ENCODE assay signal across 24 mouse cellular contexts in the genomic region with DNA sequence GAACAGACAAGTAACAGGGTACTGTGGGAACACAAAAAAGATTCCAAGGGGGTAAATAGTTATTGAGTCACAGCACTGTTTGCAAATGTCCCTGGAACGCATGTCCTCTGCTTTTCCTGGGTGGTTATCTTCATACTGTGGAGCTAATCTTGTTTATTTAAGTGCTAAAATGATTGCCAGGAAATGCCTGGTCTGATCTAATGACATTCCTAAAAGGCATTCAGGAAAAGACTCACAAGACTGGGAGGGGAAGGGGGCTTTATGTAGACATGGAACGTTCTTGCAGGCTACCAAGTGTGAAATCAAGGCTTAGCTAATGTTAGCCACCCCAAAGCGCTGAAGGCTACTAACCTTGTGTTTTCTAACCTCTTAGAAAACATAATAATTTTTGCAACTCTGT.
DNase-seq lines count a peak whose midpoint lies in the region; ATAC-seq and TF ChIP-seq lines count a peak whose summit lies in the region.
"Had no signal": no experiment of that assay in that cellular context is flagged by ENCODE, and none has a peak within 500 bp of the region (broad histone marks: within the 10 kb centered on the region; RNA-seq: fewer than 3 reads in every experiment).

No protein-coding gene starts in this region.

- H3K4me2 ChIP-seq in heart, embryonic 15.5 days: no peak overlapping the region
- no peak overlapping the region for H3K4me2 ChIP-seq in kidney, postnatal 0 days (ENCODE audit: low read length)
- H3K4me2 ChIP-seq: forebrain, embryonic 13.5 days; hindbrain, embryonic 12.5 days; limb, embryonic 15.5 days; liver, embryonic 15.5 days; midbrain, embryonic 12.5 days; neural tube, embryonic 15.5 days had no signal

- peaks cover 16% of the 10 kb centered on the region for H3K4me1 ChIP-seq in heart, embryonic 15.5 days (replicated peaks)
- H3K4me1 ChIP-seq in kidney, postnatal 0 days (replicated peaks; ENCODE audit: insufficient read depth, low read length): no peaks in the 10 kb centered on the region
- peaks cover 8% of the 10 kb centered on the region; the same call in 1 of the 2 replicates for H3K4me1 ChIP-seq in midbrain, embryonic 10.5 days
- H3K4me1 ChIP-seq: forebrain, embryonic 13.5 days; hindbrain, embryonic 12.5 days; limb, embryonic 15.5 days; liver, embryonic 15.5 days; midbrain, embryonic 12.5 days; neural tube, embryonic 15.5 days had no signal

- WGBS in heart, embryonic 15.5 days: 23% methylated on average over 3 of the region's 3 CpGs
- WGBS in kidney, postnatal 0 days: 40% methylated on average over 3 of the region's 3 CpGs
- whole genome bisulfite sequencing in midbrain, embryonic 10.5 days: 63% methylated on average over 3 of the region's 3 CpGs

- peak; percentile 2 for DNase-seq in embryo, embryonic 9.5 days (ENCODE audit: extremely low spot score)
- DNase-seq in embryo, embryonic 10 days (ENCODE audit: low spot score): no peak
- DNase-seq in heart, postnatal 14 days: no peak
- peak; percentile 53 for DNase-seq in kidney, postnatal 0 days (ENCODE audit: low spot score)
- DNase-seq in kidney, postnatal 4 days: no peak
- DNase-seq in lung, postnatal 10 days: peak; percentile 5
- DNase-seq in midbrain, embryonic 10.5 days (ENCODE audit: low spot score): no peak
- DNase-seq: adrenal gland, postnatal 10 days; cerebellum, adult 2 months; cerebellum, postnatal 25 days; embryo, embryonic 11 days; left cerebral cortex, postnatal 4 days; right cerebral cortex, adult 18-20 months; right cerebral cortex, postnatal 4 days; thymus, postnatal 14 days had no signal

- no peaks in the 10 kb centered on the region for H3K9me3 ChIP-seq in heart, embryonic 15.5 days (replicated peaks)
- no peaks in the 10 kb centered on the region for H3K9me3 ChIP-seq in kidney, postnatal 0 days (replicated peaks; ENCODE audit: low read length)
- no peaks in the 10 kb centered on the region for H3K9me3 ChIP-seq in midbrain, embryonic 10.5 days (replicated peaks)
- H3K9me3 ChIP-seq: forebrain, embryonic 13.5 days; hindbrain, embryonic 12.5 days; limb, embryonic 15.5 days; liver, embryonic 15.5 days; midbrain, embryonic 12.5 days; neural tube, embryonic 15.5 days had no signal

- no peak for TF ChIP-seq CTCF in kidney, postnatal 0 days (IDR thresholded peaks at IDR 0.05; ENCODE audit: low read depth)

- H3K27me3 ChIP-seq in heart, embryonic 15.5 days: no peaks in the 10 kb centered on the region
- no peaks in the 10 kb centered on the region for H3K27me3 ChIP-seq in kidney, postnatal 0 days (ENCODE audit: insufficient read depth, low read length)
- no peaks in the 10 kb centered on the region for H3K27me3 ChIP-seq in midbrain, embryonic 10.5 days (ENCODE audit: low read depth, poor library complexity, severe bottlenecking)
- H3K27me3 ChIP-seq: forebrain, embryonic 13.5 days; hindbrain, embryonic 12.5 days; limb, embryonic 15.5 days; liver, embryonic 15.5 days; midbrain, embryonic 12.5 days; neural tube, embryonic 15.5 days had no signal

- 0 out of 2 replicates have a peak, but pooled peaks have one; percentile 22 for ATAC-seq in heart, embryonic 15.5 days (replicated peaks; ENCODE audit: insufficient number of reproducible peaks, insufficient read depth, low FRiP score, low read depth)
- no peak for ATAC-seq in kidney, postnatal 0 days (replicated peaks; ENCODE audit: low FRiP score, low read depth)
- ATAC-seq: forebrain, embryonic 13.5 days; intestine, postnatal 0 days had no signal

- no peak overlapping the region for H3K4me3 ChIP-seq in heart, embryonic 15.5 days
- no peak overlapping the region for H3K4me3 ChIP-seq in kidney, postnatal 0 days (replicated peaks; ENCODE audit: low read depth, low read length)
- H3K4me3 ChIP-seq in midbrain, embryonic 10.5 days: no peak overlapping the region
- H3K4me3 ChIP-seq: forebrain, embryonic 13.5 days; hindbrain, embryonic 12.5 days; left cerebral cortex, adult 2 months; limb, embryonic 15.5 days; liver, embryonic 15.5 days; midbrain, embryonic 12.5 days; neural tube, embryonic 15.5 days had no signal

- H3K27ac ChIP-seq in heart, embryonic 15.5 days: peak overlapping the region; percentile 48
- no peak overlapping the region for H3K27ac ChIP-seq in kidney, postnatal 0 days
- no peak overlapping the region for H3K27ac ChIP-seq in midbrain, embryonic 10.5 days (replicated peaks)
- H3K27ac ChIP-seq: forebrain, embryonic 13.5 days; hindbrain, embryonic 12.5 days; left cerebral cortex, adult 2 months; limb, embryonic 15.5 days; liver, embryonic 15.5 days; midbrain, embryonic 12.5 days; neural tube, embryonic 15.5 days had no signal

- intact Hi-C loops in heart, postnatal 14 days (cut with DNase I): no loop called here

- no peaks in the 10 kb centered on the region for H3K36me3 ChIP-seq in heart, embryonic 15.5 days
- no peaks in the 10 kb centered on the region for H3K36me3 ChIP-seq in kidney, postnatal 0 days (ENCODE audit: insufficient read depth, low read length)
- no peaks in the 10 kb centered on the region for H3K36me3 ChIP-seq in midbrain, embryonic 10.5 days
- H3K36me3 ChIP-seq: hindbrain, embryonic 12.5 days; limb, embryonic 15.5 days; liver, embryonic 15.5 days; midbrain, embryonic 12.5 days; neural tube, embryonic 15.5 days had no signal

- H3K9ac ChIP-seq in heart, embryonic 15.5 days: no peak overlapping the region
- H3K9ac ChIP-seq in kidney, postnatal 0 days (ENCODE audit: low read depth, low read length): no peak overlapping the region
- H3K9ac ChIP-seq: forebrain, embryonic 13.5 days; hindbrain, embryonic 12.5 days; limb, embryonic 15.5 days; liver, embryonic 15.5 days; midbrain, embryonic 12.5 days; neural tube, embryonic 15.5 days had no signal

Comparison
In these comparisons a context has a peak if more than half of its experiments do, and no peak if none do; other contexts are left out.
1. DNase-seq: peak in embryo, embryonic 9.5 days (single experiment), kidney, postnatal 0 days (single experiment) and lung, postnatal 10 days (single experiment); none in embryo, embryonic 10 days (single experiment), heart, postnatal 14 days (0 of 2), kidney, postnatal 4 days (0 of 2) and midbrain, embryonic 10.5 days (single experiment).